Mouse (Mus musculus): ENCODE results near the gene Rhebl1.

DNA sequence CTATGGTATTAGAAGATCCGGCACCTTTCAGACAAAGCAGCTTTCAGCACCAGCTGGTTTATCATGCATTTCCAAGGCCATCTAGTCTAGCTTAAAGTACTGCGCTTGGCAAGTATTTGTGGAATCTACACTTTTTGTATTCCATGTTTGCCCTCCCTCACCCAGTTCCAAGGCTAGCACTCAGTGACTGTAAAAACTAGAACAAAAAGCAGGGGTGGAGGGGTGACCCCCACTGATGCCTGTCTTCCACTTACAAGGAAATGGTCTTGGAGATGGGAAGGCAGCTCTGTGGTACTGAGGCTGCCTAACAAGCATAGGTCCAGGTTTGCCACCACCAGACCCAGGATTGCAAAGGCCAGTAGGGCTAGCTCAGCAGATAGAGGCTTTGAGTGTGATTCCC lies 8.3 kb upstream of the Rhebl1 start:
- TF ChIP-seq POLR2A (IDR thresholded peaks at IDR 0.05; ENCODE audit: borderline replicate concordance, insufficient read depth, low read length) (no peak), CTCF (IDR thresholded peaks at IDR 0.05; ENCODE audit: borderline replicate concordance, insufficient read depth, low read depth, low read length) (no peak)

All from cerebellum, adult 2 months (tissue).